Mouse (Mus musculus) hindbrain, embryonic 15.5 days (tissue): ENCODE measurements around the gene Rln1. TPM values are rescaled to one million over a fixed set of nuclear protein-coding genes. Genes with fewer than 3 reads are reported as not detected.

Experiments used
- polyA plus RNA-seq: library from polyadenylated mRNA; unstranded; fragments of >200 nt; fragmentation: Nextera tagmentation; extraction: Ambion mirVana; gene quantifications from 2 replicates; pipeline ENCODE4 v1.2.1, GENCODE M21; 2015

The Rln1 gene
- polyA plus RNA-seq, 1 experiment from 2014 or later = 3.0 TPM

Other genes with a start within 250 kb of the Rln1 start
- gene Rcl1, start 233.3 kb downstream of the Rln1 start, polyA plus RNA-seq = 33.8 and 37.9 TPM in 2 replicates
- 13.9 and 15.4 TPM in 2 replicates for gene Jak2, start 82.8 kb downstream of the Rln1 start, polyA plus RNA-seq
- 1.9 and 2.4 TPM in 2 replicates for gene Insl6, start 9.3 kb downstream of the Rln1 start, polyA plus RNA-seq
- 67.7 and 74.6 TPM in 2 replicates for gene Plgrkt, start 32.7 kb upstream of the Rln1 start, polyA plus RNA-seq
- 0.50 and 0.64 TPM in 2 replicates for gene Cd274, start 32.8 kb upstream of the Rln1 start, polyA plus RNA-seq
- gene Pdcd1lg2, start 76.2 kb upstream of the Rln1 start, polyA plus RNA-seq = not detected in 2 replicates
- gene Ric1, start 187.6 kb upstream of the Rln1 start, polyA plus RNA-seq = 12.0 and 12.2 TPM in 2 replicates